Mouse (Mus musculus) kidney, adult 11 months (tissue): ENCODE data around the gene Cnnm2.
"Not testable (repeated sequence)": the region's sequence is repeated elsewhere in the genome, so short reads cannot be mapped to it uniquely, and the experiment has no call there.

Experiments
- DNase-seq: peaks from one replicate; pipeline ENCODE4 v3.0.0; 2022

Cnnm2 gene

DNA sequence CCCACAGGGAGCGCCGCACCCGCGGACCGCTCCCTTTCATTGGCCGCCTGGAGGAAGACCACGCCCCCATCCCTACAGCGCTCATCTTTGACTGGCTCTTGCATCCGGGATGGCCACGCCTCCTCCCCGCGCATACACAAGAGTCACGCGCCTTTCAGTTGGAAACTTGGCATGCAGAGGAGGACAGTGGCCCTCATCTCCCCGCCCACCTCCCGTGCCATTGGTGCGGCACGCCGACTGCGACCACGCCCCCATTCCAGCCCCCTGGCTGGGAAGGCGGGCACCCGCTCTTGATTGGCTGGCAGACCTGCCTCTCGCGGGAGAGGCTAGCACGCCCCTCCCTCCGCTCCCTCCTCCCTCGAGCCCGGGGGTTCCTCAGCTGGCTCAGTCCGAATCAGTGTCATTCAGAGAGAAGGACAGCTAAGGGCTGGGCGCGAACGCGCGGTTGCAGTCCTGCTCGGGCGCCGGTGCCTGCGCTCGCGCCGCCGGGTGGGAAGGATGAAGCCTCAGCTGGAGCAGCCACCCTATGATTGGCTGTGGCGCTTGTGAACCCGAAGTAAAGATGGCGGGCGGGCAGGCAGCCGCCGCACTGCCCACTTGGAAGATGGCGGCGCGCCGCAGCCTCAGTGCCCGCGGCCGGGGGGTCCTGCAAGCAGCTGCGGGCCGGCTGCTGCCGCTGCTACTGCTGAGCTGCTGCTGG lies at the start of gene Cnnm2:
Gene Cnnm2 (plus strand): TSS at position 350 of the 700 bp plus-strand sequence.
- DNase-seq, result peak; percentile 100

DNA sequence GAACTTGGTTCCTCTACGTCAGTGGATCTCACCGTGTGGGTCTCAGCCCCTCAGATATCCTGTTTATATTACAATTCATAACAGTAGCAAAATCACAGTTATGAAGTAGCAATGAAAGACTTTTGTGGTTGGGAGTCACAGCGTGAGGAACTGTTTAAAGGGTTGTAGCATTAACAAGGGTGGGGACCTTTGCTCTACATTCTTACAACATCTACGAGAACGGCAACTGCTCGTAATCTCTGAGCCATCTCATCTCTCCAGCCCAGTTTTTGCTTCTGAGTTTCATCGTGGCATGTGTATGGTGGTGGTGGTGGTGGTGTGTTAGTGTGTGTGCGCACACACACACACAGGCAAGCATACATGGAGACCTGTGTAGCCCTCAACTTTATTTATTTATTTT lies 47.2 kb upstream of the Cnnm2 start:
- no peak for DNase-seq

DNA sequence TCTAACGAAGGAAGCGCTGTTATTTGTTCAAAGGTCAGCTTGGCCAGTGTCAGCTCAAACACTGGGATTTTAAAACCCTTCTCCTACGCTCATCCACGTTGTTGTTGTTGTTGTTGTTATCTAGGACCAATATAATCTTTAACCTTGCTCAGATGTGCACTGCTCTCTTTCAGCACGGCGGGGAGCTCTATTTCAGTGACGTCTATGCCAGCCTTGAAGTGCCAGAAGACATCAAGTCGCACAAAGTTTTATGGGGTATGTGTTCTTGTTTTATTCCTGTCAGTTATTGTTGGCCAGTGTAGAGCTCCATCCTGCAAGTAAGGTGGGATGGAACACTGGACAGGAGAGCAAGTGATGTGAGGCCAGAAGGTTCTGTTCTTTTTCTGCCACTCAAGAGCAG lies 46.4 kb upstream of the Cnnm2 start:
- DNase-seq, result no peak

GRCm38 (mm10) chr19:46718150-46718549 lies 43.2 kb upstream of the Cnnm2 start:
- DNase-seq, result no peak

DNA sequence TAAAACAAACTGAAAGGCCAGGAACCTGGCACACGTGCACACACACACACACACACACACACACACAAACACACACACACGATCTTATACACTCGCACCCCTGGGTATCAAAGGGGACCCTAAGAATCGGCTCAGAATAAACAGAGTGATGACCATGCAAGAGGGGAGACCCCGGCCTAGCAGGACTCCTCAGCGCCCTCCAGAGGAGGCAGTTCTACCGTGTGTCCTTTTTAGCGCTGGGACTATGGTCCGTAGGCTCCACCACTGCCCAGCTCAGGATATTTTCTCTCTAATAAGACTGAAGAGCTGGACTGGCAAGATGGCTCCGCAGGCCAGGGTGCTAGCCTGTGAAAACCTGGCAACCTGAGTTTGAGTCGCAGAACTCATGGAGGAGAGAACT lies 37.0 kb upstream of the Cnnm2 start:
- no peak for DNase-seq

DNA sequence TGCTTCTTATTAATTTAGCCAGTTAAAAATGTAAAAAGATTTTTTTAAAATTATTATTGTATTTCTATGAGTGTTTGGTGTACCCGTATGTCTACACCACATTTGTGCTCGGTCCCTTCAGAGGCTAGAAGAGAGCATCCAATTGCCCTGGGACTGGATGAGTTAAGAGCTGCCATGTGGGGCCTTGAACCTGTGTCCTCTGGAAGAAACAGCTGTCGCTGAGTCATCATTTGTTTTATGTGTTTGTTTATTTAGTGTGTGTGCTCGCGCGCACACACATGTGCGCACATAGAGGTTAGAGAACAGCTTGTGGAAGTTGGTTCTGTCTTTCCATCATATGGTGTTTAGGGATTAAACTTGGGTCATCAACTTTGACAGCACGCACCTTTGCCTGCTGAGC lies 35.3 kb upstream of the Cnnm2 start:
- DNase-seq, result no peak

GRCm38 (mm10) chr19:46727140-46727736 lies 34.2 kb upstream of the Cnnm2 start:
- DNase-seq, result peak; percentile 46

DNA sequence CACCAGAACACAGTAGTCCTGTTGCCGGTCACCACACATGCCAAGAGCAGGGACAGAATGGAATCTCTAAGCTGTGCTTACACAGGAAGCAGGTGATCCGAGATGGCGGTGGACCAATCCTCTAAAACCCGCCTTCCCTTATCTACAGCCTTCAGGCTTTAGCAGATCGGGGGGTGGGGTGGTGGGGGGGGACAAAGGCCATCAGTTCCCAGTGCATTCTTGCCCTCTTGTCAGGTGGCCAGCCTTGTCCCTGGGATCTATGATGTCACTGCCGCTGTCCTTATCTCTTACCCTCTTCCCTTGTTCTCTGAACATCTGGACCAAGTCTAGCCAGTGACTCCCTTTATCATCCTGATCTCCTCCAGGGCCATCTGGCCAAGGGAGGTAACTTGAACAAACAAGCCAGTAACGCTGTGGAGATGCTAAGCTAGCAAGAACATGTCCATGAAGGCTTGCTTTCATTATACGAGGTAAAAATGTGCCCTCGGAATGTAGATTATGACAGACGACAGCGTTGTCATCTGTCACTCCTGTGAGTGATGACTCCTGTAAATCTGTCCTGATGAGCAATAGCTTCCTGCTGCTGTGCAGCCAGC lies 33.4 kb upstream of the Cnnm2 start:
- DNase-seq, result no peak

GRCm38 (mm10) chr19:46728909-46729308 lies 32.5 kb upstream of the Cnnm2 start:
- DNase-seq, result no peak

- no peak for DNase-seq
These were observed 30.0 kb upstream of the Cnnm2 start for GRCm38 (mm10) chr19:46731351-46731750.

- not testable (repeated sequence) for DNase-seq
These were observed 28.7 kb upstream of the Cnnm2 start for GRCm38 (mm10) chr19:46732673-46733072.

- DNase-seq, result no peak
These were observed 27.8 kb upstream of the Cnnm2 start for GRCm38 (mm10) chr19:46733626-46734025.

- no peak for DNase-seq
These were observed 26.2 kb upstream of the Cnnm2 start for GRCm38 (mm10) chr19:46735241-46735640.

DNA sequence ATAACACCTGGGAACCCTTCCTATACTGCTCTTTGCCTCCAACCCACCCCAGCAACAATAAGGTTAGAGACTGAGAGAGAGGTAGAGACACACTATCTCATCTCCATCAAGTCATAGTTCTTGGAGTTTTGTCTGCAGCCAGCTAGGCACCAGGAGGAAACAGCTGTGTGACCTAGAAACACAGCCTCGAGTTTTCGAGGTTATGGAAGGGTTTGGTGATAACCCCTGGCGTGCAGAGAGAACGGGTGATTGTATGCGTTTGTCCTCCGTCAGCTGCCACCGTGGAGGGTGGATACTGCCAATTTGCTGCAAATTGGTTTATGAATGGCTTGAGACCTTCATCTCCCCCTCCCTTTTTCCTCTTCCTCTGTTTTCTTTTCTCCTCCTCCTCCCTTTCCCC lies 24.3 kb upstream of the Cnnm2 start:
- DNase-seq, result no peak

GRCm38 (mm10) chr19:46740341-46741008 lies 20.9 kb upstream of the Cnnm2 start:
- peak; percentile 28 for DNase-seq

GRCm38 (mm10) chr19:46741574-46741973 lies 19.8 kb upstream of the Cnnm2 start:
- no peak for DNase-seq

DNA sequence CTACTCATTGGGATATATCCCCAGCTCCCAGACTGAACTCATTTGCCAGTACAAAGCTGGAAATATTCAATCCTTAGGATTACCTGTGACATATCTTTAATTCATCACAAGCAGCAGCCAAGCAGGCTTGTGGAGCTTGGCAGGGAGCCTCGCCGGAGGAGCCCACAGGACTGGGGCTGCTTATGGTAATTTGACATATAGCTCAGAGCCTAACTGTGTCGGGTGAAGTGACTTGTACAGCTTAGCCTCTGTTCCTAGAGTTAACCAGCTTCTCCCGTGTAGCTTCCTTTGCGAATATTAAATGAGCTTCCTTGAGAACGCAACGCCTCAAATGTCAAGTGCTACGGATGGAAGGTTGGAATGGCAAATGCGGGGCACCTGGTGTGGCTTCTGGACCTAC lies 16.7 kb upstream of the Cnnm2 start:
- no peak for DNase-seq

DNA sequence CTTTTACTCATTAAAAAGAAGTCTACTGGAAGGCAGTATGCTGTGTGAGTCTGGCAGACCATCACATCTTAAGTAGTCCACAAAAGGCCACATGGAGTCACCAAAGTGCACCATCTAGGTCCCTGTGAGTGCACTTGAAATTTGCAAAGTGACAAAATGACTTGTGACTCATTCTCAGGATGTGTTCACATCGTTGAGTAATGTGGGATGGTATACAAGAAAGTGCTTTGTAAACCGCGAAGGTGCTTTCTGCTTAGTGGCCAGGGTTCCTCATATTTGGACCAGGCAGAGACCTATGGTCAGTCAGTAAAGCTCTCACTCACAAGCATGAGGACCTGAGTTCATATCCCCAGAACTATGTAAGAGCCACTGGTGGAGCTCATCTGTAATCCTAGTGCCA lies 13.6 kb upstream of the Cnnm2 start:
- DNase-seq, result no peak

- DNase-seq, result no peak
These were observed 9.2 kb upstream of the Cnnm2 start for GRCm38 (mm10) chr19:46752235-46752634.

GRCm38 (mm10) chr19:46755066-46755465 lies 6.3 kb upstream of the Cnnm2 start:
- DNase-seq, result peak; percentile 31

DNA sequence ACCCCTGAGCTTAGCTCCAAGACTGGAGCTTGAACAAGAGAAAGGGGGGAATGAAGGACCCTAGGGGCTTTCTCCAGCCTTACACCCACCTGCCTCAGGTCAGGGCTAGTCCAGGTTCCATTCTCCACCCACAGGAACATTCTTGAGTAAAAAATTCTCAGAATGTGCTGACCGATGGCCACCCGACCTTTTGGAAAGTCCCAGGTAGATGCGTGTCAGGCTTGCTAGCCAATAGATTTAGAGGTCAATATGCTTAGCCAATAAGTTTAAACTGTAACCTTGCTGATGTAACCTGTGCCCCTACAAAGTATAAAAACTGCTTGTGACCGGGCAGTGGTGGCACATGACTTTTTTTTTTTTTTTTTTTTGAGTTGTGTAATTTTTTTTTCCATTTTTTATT lies 5.2 kb upstream of the Cnnm2 start:
- DNase-seq, result no peak

DNA sequence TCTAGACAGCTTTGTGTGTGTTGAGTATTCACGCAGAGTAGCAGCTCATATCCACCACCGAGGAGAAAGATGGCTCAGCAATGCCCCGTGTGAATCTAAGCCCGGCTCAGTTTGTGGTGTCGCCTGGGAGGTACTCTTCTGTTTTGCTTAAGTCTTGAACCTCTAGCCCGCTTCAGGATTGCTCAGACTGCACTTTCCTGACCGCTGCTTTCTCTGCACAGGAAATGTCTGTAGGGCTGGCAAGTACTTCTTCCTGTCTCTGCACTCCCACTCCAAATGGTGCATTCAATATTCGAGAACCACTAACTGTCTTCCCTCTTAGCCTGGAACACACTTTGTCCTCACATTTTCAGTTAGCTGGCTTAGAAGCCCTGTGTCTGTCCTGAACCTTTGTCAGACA lies 2.3 kb upstream of the Cnnm2 start:
- DNase-seq, result no peak

DNA sequence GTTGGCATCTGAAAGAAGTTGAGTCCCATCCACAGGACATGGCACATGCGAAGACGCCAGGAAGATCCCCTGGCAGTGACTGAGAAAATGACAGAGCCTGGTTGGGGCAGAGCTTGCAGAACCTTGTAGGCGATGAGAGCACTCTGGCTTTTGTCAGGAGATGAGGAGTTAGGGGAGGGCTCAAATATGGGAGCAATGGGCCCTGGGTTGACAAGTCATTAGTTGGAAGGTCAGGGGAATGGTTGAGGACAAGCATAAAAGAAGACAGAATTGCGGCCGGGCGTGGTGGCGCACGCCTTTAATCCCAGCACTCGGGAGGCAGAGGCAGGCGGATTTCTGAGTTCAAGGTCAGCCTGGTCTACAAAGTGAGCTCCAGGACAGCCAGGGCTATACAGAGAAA lies 1.5 kb upstream of the Cnnm2 start:
- not testable (repeated sequence) for DNase-seq
